Mouse (Mus musculus): ENCODE measurements at regions not wholly inside any gene's neighbourhood (a gene's known extent, or its start where the extent isn't known, plus 50 kb on each side); places are given as distances from the start of the nearest gene placed in this dataset.
"Not testable (repeated sequence)": the region's sequence is repeated elsewhere in the genome, so short reads cannot be mapped to it uniquely, and the experiment has no call there.

DNA sequence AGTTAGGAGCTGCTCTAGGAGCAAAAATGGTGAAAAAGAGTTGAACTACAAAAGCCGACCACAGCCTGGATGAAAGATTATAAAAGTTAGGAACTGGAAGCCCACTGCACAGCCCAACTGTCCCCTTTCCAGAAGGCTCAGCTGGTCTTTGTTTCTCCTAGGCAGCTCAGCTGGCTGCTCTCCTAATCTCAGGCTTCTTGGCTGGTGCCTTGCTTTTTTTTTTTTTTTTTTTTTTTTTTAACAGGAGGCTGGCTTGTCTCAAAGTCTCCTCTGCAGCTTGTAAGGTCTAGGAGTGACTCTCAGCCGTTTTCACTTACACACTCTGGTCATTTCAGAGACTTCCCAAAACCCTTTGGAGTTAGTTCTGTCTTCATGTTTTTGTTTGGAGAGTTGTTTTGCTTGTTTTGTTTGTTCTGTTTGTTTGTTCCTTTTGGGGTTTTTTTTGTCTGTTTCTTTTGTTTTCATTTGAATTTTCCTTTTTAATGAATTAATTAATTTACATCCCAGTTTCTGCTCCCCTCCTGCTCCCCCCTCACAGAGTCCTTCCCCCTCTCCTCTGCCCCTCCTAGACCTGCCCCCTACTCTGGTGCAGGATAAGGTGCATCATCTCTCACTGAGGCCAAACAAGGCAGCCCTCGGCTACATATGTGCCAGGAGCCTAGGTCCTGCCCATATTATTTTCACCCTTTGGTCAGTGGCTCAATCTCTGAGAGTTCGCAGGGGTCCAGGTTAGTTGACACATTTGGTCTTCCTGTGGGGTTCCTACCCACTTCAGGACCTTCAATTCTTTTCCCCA lies 225.6 kb upstream of the Gm11146 start:
- peak in 1 of 2 experiments; percentile 15 for DNase-seq

DNA sequence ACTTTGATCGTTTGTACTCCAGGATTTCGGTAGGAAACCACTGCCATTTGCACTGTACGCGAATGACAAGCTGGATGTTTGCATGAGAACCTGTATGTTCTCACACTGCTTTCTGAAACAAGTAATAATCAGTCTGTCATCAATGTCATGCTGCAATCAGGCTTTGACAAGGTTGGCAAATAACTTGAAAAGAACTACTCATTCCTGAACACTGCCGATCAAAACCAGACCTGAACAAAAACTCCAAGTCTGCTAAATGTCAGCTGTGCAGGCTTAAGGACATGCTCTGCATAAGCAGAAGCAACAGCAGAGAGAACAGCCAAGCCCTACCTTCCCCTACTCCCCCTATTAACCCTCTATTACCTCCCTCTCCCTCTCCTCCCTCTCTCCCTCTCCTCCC lies 197.8 kb upstream of the Gm11146 start:
- no peak for DNase-seq

DNA sequence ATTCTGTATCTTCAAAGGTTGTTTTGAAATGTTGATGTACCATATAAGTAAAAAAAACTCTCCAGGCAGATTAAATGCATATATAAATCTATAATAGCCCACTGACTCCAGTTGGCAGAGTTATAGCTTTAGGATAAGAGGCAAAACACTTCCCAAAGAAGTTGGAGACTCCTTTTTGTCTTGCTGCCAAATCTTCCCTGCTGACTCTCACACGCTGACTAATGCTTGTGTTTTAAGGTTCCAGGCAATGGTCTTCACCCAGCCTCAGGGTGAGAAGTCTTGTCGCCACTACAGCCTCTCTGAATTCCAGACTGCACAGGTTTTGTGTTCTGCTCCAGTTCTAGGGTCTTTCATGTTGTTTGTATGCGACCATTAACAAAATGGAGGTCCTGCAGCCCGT lies 195.0 kb upstream of the Gm11146 start:
- DNase-seq, result no peak

DNA sequence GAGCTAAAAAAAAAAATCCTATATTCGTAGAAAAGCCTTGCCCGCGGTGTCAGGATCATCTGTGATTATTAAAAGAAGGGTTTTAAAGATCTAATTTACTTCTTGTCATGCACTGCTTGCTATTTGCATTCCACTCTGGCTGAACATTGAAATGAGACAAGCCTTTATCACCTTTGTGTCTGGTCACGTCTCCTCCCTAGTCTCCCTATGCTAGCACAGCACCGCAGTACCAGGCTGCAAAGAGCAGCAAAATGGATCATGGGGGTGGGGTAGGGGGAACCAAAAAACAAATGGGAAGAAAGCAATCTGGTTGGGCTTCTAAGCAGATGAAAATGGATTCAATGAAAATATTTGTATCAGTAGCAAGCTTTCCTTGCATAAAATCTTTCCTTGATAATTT lies 187.8 kb upstream of the Gm11146 start:
- DNase-seq, result no peak

DNA sequence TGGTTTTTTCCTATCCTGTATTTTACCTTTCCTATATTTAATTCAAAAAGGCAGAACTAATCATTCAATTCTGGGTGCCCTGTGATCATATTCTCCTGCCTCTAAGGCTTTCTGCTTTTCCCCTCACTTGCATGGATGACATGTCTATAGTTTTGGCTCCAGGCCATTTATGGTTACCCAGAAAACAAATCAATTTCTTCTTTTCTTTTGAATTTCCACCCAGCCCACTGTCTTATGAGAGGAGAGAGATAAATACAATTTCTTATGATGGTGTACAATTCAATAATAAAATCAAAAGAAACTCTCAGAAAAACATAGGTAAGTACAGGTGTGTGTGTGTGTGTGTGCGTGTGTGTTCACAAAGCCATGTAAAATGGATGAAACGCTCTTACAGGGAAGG lies 187.3 kb upstream of the Gm11146 start:
- DNase-seq, result no peak

DNA sequence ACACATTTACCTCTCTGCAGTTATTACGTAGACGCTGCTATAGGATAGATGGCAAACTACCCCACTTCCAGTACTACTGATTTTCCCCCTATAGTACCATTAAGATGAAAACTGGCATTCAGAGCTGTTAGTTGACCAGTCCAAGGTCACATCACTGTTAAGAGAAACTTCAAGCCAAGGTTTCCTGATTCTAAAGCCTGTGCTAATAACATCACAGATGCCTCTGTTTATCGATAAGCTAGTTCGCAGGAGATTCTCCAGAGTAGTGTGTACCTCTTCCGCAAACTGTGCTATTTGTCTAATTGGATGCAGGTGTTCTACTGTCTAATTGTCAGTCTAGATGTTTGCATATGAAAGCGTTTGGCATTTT lies 186.9 kb upstream of the Gm11146 start:
- no peak for DNase-seq

GRCm38 (mm10) chr16:77788041-77788780 lies 186.3 kb upstream of the Gm11146 start:
- peak in 1 of 2 experiments; percentile 19 for DNase-seq

DNA sequence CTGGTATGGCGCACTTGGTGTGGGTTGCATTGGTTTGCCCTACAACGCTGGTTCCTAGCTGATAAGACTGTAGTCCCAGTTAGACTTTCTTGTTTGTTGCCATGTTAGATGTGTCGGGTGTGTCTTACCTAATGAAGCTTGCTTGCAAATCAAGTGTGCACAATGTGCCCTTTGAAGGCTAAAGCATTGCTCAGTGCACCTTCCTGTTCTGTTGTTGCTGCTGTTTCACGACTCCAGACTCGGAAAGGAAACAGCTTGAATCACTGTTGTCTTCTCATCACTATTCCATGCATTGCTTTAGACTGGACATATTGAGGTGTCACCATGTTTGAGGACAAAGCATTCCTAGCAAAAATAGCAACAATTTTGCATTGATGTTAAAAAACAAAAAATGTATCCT lies 185.1 kb upstream of the Gm11146 start:
- no peak for DNase-seq

DNA sequence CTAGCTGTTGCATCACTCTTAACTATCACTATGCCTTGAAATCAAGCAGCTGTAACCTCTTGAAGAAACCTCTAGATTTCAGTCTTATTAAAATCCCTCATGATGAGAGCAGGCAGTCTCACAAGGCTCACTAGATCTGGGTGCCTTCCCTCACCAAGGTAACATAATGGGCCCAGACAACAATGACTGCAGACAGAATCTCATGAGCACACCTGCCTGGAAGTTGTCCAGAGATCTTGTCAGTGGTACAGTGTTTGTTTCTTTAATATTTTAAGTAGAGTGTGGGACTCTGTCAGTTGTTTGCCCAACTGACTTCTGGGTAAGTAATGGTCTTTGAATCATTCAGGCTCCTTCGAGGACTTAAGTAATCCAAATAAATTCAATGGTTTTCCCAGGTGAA lies 177.1 kb upstream of the Gm11146 start:
- no peak for DNase-seq

DNA sequence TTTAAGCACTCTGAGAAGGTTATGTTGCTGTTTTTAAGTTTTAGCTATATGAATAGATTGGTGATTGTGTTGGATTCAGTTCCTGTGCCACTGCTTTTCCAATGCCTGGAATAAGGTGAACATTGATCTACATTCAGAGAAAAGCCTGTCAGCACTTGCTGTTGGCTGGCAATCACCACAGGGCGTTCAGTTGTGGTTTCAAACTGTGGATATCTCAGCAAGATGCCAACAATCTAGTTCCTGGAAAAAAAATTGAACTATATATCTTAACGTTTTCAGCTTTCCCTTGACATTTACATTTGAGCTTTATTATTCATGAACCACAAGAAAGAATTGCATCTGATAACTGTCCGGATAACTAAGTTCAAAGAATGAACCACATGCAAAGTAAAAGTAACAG lies 170.2 kb upstream of the Gm11146 start:
- no peak for DNase-seq

DNA sequence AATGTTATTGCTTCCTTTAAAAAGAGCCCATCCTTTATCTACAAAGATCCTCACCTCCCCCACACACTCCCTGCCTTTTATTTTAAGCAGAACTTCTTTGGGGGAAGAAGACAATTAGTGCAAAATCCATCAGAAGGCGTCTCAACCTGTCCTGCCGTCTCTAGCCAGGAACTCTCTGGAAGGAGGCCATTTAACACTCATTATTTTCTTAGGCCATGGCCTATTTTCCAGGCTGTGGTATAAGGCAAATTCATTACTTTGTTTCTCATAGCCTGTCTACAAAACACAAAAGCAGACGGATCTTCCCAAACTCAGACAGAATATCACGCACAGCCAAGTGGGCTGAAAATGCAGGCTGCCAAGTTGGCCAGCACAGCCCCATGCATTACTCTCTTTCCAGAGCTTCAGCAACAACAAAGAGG lies 159.0 kb upstream of the Gm11146 start:
- DNase-seq, result no peak

- no peak for DNase-seq
These were observed 158.6 kb upstream of the Gm11146 start for GRCm38 (mm10) chr16:77760479-77760878.

GRCm38 (mm10) chr16:77759997-77760396 lies 158.1 kb upstream of the Gm11146 start:
- DNase-seq, result no peak

- DNase-seq, result no peak
These were observed 153.0 kb upstream of the Gm11146 start for GRCm38 (mm10) chr16:77754882-77755281.

GRCm38 (mm10) chr16:77749474-77749873 lies 147.6 kb upstream of the Gm11146 start:
- DNase-seq, result peak in 1 of 2 experiments; percentile 1

GRCm38 (mm10) chr16:77743838-77744237 lies 141.9 kb upstream of the Gm11146 start:
- DNase-seq, result no peak

DNA sequence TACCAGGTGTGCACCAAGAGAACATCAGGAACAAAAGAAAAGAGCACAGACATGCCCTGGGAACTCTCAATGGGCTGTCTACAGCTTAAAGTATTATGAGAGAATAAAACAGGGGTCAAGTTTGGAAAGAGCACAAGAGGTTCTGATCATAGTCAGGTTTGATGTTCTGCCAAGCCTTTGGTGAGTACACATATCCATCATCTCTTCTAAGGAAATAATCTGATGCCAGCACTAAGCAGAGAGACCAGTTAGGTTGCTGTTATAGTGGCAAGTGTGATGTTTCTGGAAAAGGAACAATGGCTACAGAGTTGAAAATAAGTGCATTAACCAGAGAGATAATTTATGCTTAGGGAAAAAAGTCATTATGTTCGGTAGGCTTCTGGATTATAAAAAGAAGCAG lies 136.9 kb upstream of the Gm11146 start:
- DNase-seq, result no peak

DNA sequence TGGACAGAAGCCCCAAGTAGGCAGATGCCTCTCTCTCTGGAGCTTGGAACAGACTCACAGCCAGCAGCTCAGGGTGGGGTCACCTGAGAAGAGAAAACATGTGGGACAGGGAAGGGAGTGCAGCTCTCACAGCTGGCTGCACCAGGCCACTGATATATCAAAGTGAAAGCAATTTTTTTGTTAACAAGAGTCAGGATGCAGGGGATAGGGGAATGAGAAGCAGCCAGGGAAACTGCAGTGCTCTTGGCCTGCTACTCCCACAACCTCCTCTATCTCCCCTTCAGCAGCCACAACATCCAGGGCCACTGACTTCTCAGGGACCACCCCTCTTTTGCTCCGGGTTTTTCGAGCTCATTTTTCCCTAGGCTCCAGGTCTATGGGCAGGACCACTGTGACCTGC lies 117.5 kb upstream of the Gm11146 start:
- DNase-seq, result no peak

GRCm38 (mm10) chr16:77717766-77718165 lies 115.9 kb upstream of the Gm11146 start:
- DNase-seq, result not testable (repeated sequence)

DNA sequence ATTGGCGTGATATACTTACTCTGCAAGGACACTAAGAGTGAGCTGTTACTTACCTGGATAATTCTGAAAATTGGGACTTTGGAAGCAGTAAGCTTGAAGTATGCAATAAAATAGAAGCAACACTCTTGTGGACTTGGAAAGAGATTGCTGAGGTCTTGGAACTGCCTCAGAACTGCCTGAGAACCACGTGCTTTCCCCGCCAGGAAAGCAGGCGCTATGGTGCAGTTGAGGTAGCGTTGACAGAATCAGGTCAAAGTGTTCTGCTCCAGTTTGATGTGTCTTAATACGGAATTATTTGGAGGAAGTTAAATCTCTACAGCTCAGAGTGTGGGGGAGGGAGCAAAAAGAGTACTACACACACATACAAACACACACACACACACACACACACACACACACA lies 102.8 kb upstream of the Gm11146 start:
- DNase-seq, result no peak

DNA sequence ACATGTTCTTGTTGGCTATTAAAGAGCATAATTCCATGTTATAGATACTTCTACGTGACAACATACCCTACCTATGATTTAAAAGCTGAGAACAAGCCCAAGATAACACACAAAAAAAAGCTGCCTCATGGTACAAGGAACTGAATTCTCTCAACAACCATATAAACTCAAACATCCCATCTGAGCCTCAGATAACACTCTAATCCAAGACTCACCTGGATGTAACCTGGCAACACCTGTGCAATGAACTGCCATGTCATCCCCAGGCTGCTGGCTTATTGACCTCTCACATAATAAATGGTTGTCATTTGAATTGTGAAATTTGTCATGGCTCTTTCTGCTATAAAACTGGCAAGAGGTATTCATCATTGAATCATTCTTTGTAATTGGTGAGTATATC lies 93.5 kb upstream of the Gm11146 start:
- DNase-seq, result no peak

DNA sequence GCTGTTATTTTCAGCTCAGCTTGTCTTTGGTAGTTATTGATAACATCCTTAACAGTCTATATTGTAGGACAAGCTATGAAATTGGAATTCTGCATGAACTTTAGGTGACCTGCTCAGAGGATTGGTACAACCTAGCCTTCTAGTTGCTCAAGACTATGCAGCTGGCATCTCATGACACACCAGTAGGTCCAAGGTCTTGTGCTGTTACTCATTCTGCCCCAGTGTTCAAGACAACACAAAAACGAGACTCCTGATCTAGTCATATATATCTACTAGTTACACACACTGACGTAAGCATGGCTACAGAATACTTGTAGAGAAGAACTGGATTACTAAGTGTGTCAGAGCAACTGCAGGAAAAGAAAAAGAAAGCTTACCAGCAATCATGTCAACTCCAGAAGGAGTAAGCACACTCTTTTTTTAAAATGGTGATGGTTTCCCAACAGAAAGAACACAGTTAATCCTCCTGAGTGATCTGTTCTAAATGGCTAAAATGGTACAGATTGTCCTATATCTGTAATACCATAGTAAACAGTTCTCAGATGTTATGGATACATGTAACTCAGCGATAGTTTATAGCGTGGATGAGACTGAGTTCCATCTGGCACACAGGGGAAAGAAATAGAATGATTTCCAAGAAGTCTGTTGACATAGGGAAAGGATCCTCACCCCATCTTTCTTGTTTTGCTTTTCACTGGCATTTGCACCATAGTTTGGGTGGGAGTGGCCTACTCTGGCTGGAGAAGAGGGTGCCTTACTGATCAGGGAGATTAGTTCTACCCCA lies 85.4 kb upstream of the Gm11146 start:
- DNase-seq, result no peak

- DNase-seq, result peak in 1 of 2 experiments; percentile 23
These were observed 83.8 kb upstream of the Gm11146 start for GRCm38 (mm10) chr16:77685651-77686190.
